Mouse (Mus musculus) kidney, embryonic 14.5 days (tissue): ENCODE measurements around the gene Zfp865. TPM values are rescaled to one million over a fixed set of nuclear protein-coding genes. Genes with fewer than 3 reads are reported as not detected.
"Not testable (repeated sequence)": the region's sequence is repeated elsewhere in the genome, so short reads cannot be mapped to it uniquely, and the experiment has no call there.

ENCODE experiments used
- ATAC-seq: fragments of 200-750 bp; cut with Nextera tagmentation; 2 replicates; pipeline ENCODE4 v1.8.0; 2017; ENCODE audit warnings: moderate number of reproducible peaks, mild to moderate bottlenecking, moderate TSS enrichment, moderate library complexity; ENCODE audit not compliant: low FRiP score, low TSS enrichment
- H3K27ac ChIP-seq: fragments of 300-500 bp; sonication (generic); 2 replicates; pipeline ENCODE4 v1.5.1; 2014; ENCODE audit warnings: low read depth, mild to moderate bottlenecking, low read length, moderate library complexity, mixed read lengths
- H3K27me3 ChIP-seq: fragments of 300-500 bp; sonication (generic); 2 replicates; pipeline ENCODE4 v1.6.1; 2014; ENCODE audit warnings: mild to moderate bottlenecking, low read length; ENCODE audit not compliant: control insufficient read depth, insufficient read depth
- H3K36me3 ChIP-seq: fragments of 300-500 bp; sonication (generic); 2 replicates; pipeline ENCODE4 v1.6.1; 2014; ENCODE audit warnings: low read length, mixed read lengths; ENCODE audit not compliant: control insufficient read depth, insufficient read depth
- H3K4me1 ChIP-seq: fragments of 300-500 bp; sonication (generic); 2 replicates; pipeline ENCODE4 v1.6.1; 2014; ENCODE audit warnings: low read length, mixed read lengths; ENCODE audit not compliant: control insufficient read depth, insufficient read depth
- H3K4me2 ChIP-seq: fragments of 300-500 bp; sonication (generic); replicated peaks from 2 replicates; pipeline ENCODE4 v1.6.1; 2014; ENCODE audit warnings: low read depth, mild to moderate bottlenecking, low read length
- H3K4me3 ChIP-seq: fragments of 300-500 bp; sonication (generic); 2 replicates; pipeline ENCODE4 v1.5.1; 2014; ENCODE audit warnings: mild to moderate bottlenecking, low read length
- H3K9ac ChIP-seq: fragments of 300-500 bp; sonication (generic); 2 replicates; pipeline ENCODE4 v1.6.1; 2014; ENCODE audit warnings: low read depth, mild to moderate bottlenecking, low read length, moderate library complexity
- H3K9me3 ChIP-seq: fragments of 300-500 bp; sonication (generic); 2 replicates; pipeline ENCODE4 v1.6.1; 2016; ENCODE audit warnings: low read length; ENCODE audit not compliant: control insufficient read depth
- WGBS: fragments of 180-500 bp; shearing (Covaris S2); extraction: QIAGEN DNeasy Blood & Tissue Kit; methylation state at CpG from one replicate; pipeline ENCODE4 v1.1.7; 2014; 5-methylcytosine and 5-hydroxymethylcytosine counted together
- polyA plus RNA-seq: library from polyadenylated mRNA; unstranded; fragments of >200 nt; fragmentation: Nextera tagmentation; extraction: Ambion mirVana; gene quantifications from 2 replicates; pipeline ENCODE4 v1.2.1, GENCODE M21; 2014

The Zfp865 gene
- polyA plus RNA-seq, 1 experiment from 2014 or later: 9.9 TPM

GRCm38 (mm10) chr7:5060944-5061773 lies 41.0 kb downstream of the Zfp865 start:
- H3K9me3 ChIP-seq: no peaks in the 10 kb centered on the region
- peaks cover 8% of the 10 kb centered on the region; the same call in 1 of the 2 replicates for H3K36me3 ChIP-seq
- H3K4me2 ChIP-seq: peak overlapping the region; percentile 73
- H3K9ac ChIP-seq: peak overlapping the region; percentile 89
- H3K4me3 ChIP-seq: peak overlapping the region; percentile 82
- peaks cover 22% of the 10 kb centered on the region for H3K4me1 ChIP-seq
- ATAC-seq: peak; percentile 88
- under 1% methylated on average over 60 of the region's 60 CpGs for WGBS
- peaks cover 6% of the 10 kb centered on the region; the same call in 1 of the 2 replicates for H3K27me3 ChIP-seq
- peak overlapping the region; percentile 99 for H3K27ac ChIP-seq

- under 1% methylated on average over 59 of the region's 65 CpGs for WGBS
- peak within 1 kb of the TSS; percentile 99 for H3K27ac ChIP-seq
- H3K9ac ChIP-seq: peak within 1 kb of the TSS; percentile 89
- 0 out of 2 replicates have a peak, but pooled peaks cover 2% of the 10 kb centered on the region for H3K27me3 ChIP-seq
- peak within 1 kb of the TSS; percentile 73 for H3K4me2 ChIP-seq
- peak; percentile 80 for ATAC-seq
- H3K9me3 ChIP-seq: no peaks in the 10 kb centered on the region
- H3K4me3 ChIP-seq: peak within 1 kb of the TSS; percentile 82
- H3K4me1 ChIP-seq: peaks cover 22% of the 10 kb centered on the region
- peaks cover 14% of the 10 kb centered on the region for H3K36me3 ChIP-seq
These were observed 41.7 kb downstream of the Zfp865 start, which contains the start of gene U2af2 for GRCm38 (mm10) chr7:5061774-5062359. TSS of gene U2af2 (plus strand) at chr7:5062143.

- no peaks in the 10 kb centered on the region for H3K9me3 ChIP-seq
- no peaks in the 10 kb centered on the region for H3K27me3 ChIP-seq
- H3K36me3 ChIP-seq: peaks cover 20% of the 10 kb centered on the region
- peak overlapping the region; percentile 73 for H3K4me2 ChIP-seq
- H3K4me3 ChIP-seq: peak overlapping the region; percentile 82
- peak overlapping the region; percentile 99 for H3K27ac ChIP-seq
- peak overlapping the region; percentile 89 for H3K9ac ChIP-seq
- ATAC-seq: peak; percentile 44
- under 1% methylated on average over 51 of the region's 51 CpGs for WGBS
- peaks cover 22% of the 10 kb centered on the region for H3K4me1 ChIP-seq
These were observed 42.3 kb downstream of the Zfp865 start for GRCm38 (mm10) chr7:5062360-5063001.

DNA sequence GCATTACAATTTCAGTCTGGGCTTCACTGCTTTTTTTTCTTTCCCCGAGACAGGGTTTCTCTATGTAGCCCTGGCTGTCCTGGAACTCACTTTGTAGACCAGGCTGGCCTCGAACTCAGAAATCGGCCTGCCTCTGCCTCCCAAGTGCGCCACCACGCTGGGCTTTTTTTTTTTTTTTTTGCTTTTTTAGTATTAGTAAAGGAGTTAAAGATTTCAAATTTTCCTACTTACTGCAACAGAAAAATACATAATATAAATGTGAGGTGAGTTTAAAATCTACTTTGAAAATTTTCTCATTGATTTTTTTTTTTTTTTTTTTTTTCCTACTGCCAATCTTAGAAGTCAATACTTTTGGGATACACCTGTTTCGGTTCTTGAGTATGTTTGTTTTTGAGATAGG lies 44.7 kb downstream of the Zfp865 start:
- H3K4me3 ChIP-seq: no peak overlapping the region

GRCm38 (mm10) chr7:5073586-5073985 lies 53.4 kb downstream of the Zfp865 start:
- no peak for ATAC-seq
- 95% methylated on average over 1 of the region's 1 CpGs for WGBS
- Histone ChIP-seq H3K27ac (no peak overlapping the region), H3K36me3 (peaks cover 98% of the 10 kb centered on the region), H3K9me3 (no peaks in the 10 kb centered on the region), H3K9ac (no peak overlapping the region), H3K4me2 (no peak overlapping the region), H3K4me3 (no peak overlapping the region), H3K4me1 (no peaks in the 10 kb centered on the region), H3K27me3 (no peaks in the 10 kb centered on the region)

More for the DNA sequence above, 44.7 kb downstream of the Zfp865 start:
- Histone ChIP-seq H3K27ac (no peak overlapping the region), H3K4me2 (no peak overlapping the region), H3K9me3 (no peaks in the 10 kb centered on the region), H3K36me3 (peaks cover 44% of the 10 kb centered on the region), H3K27me3 (no peaks in the 10 kb centered on the region), H3K4me1 (peaks cover 21% of the 10 kb centered on the region), H3K9ac (no peak overlapping the region)
- ATAC-seq: no peak
- WGBS: 94% methylated on average over 6 of the region's 6 CpGs

- WGBS: 94% methylated on average over 5 of the region's 5 CpGs
- H3K9me3 ChIP-seq: no peaks in the 10 kb centered on the region
These were observed 54.8 kb downstream of the Zfp865 start for GRCm38 (mm10) chr7:5074984-5075383.

GRCm38 (mm10) chr7:5076931-5077330 lies 56.8 kb downstream of the Zfp865 start:
- peaks cover 8% of the 10 kb centered on the region for H3K4me1 ChIP-seq
- no peak overlapping the region for H3K9ac ChIP-seq
- H3K36me3 ChIP-seq: peaks cover 70% of the 10 kb centered on the region
- no peak for ATAC-seq
- WGBS: 90% methylated on average over 2 of the region's 2 CpGs
- H3K27ac ChIP-seq: no peak overlapping the region
- H3K9me3 ChIP-seq: no peaks in the 10 kb centered on the region
- no peaks in the 10 kb centered on the region for H3K27me3 ChIP-seq
- no peak overlapping the region for H3K4me3 ChIP-seq
- no peak overlapping the region for H3K4me2 ChIP-seq

More at GRCm38 (mm10) chr7:5074984-5075383, 54.8 kb downstream of the Zfp865 start:
- Histone ChIP-seq H3K4me3 (no peak overlapping the region), H3K4me2 (no peak overlapping the region), H3K27me3 (no peaks in the 10 kb centered on the region), H3K9ac (no peak overlapping the region), H3K36me3 (peaks cover 89% of the 10 kb centered on the region), H3K27ac (no peak overlapping the region), H3K4me1 (no peaks in the 10 kb centered on the region)
- ATAC-seq: no peak

DNA sequence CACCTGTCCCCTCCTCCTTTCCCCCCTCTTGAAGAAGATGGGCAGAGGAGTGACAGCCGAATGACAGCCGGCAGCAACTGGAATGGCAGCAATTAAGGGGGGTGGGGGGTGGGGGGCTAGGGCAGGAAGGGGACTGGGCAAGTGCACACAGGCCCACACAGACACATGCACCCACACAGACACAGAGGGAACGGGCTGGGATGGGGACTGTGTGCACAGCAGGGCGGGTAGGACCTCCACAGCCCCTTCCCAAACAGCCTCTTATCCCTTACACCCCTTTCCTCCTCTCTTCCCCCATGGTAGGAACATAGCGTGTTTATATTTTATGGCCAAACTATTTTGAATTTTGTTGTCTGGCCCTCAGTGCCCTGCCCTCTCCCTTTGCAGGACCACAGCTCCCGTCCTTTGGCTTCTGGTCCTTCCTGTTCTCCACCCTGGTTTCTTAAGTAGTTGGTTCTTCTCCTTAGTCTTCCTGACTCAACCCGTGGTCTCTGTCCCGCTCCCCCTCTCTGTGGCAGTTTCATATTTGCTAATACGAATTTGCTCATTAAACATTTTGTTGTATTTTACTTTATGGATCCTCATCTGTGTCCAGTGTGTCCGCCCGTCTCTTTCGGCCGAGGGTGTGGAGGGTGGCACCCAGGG lies 59.3 kb downstream of the Zfp865 start:
- ATAC-seq: peak; percentile 37; the same call in 1 of the 2 replicates
- peak overlapping the region; percentile 97; the same call in 1 of the 2 replicates for H3K9ac ChIP-seq
- H3K36me3 ChIP-seq: peaks cover 54% of the 10 kb centered on the region
- not testable (repeated sequence) for H3K4me1 ChIP-seq, H3K27me3 ChIP-seq, H3K9me3 ChIP-seq
- H3K27ac ChIP-seq: 0 out of 2 replicates have a peak overlapping the region, but pooled peaks have one; percentile 97
- peak overlapping the region; percentile 74 for H3K4me2 ChIP-seq
- WGBS: 41% methylated on average over 9 of the region's 13 CpGs
- H3K4me3 ChIP-seq: peak overlapping the region; percentile 96
